Comparison of ENCODE assay signal across 22 mouse cellular contexts in genomic region chr5:147343904-147344303, GRCm38 (mm10). TPM values are rescaled to one million over a fixed set of nuclear protein-coding genes. Genes with fewer than 3 reads are reported as not detected.
"Had no signal": no experiment of that assay in that cellular context is flagged by ENCODE, and none has a peak within 500 bp of the region (broad histone marks: within the 10 kb centered on the region; RNA-seq: fewer than 3 reads in every experiment).

No protein-coding gene starts in this region.

- DNase-seq: gastrocnemius, postnatal 14 days; heart, postnatal 10 days; heart, postnatal 4 days; kidney, adult 18-20 months; kidney, adult 8-10 months; kidney, postnatal 10 days; kidney, postnatal 25 days; kidney, postnatal 4 days; liver; liver, embryonic 13.5 days had no signal

RNA-seq across cellular contexts. Expression of gene Urad, which starts 21.7 kb away (rescaled TPM):
- total RNA-seq: gastrocnemius, adult 18-20 months; gastrocnemius, adult 8-10 months; gastrocnemius, postnatal 14 days; gastrocnemius, postnatal 4 days; granulocyte monocyte progenitor cell, adult 5-6 weeks; heart, adult 8-10 months; heart, postnatal 10 days; heart, postnatal 25 days; heart, postnatal 4 days; layer of hippocampus, adult 2 months; layer of hippocampus, postnatal 10 days; layer of hippocampus, postnatal 25 days; left cerebral cortex, adult 2 months; left cerebral cortex, postnatal 14 days; left cerebral cortex, postnatal 36 days had no signal

RNA-seq across cellular contexts. Expression of gene Cdx2, which starts 36.8 kb away (rescaled TPM):
- total RNA-seq: gastrocnemius, adult 18-20 months; gastrocnemius, adult 8-10 months; gastrocnemius, postnatal 14 days; gastrocnemius, postnatal 4 days; granulocyte monocyte progenitor cell, adult 5-6 weeks; heart, adult 8-10 months; heart, postnatal 10 days; heart, postnatal 25 days; heart, postnatal 4 days; layer of hippocampus, adult 2 months; layer of hippocampus, postnatal 10 days; layer of hippocampus, postnatal 25 days; left cerebral cortex, adult 2 months; left cerebral cortex, postnatal 14 days; left cerebral cortex, postnatal 36 days had no signal

RNA-seq across cellular contexts. Expression of gene Flt3, which starts 56.4 kb away (rescaled TPM):
- total RNA-seq: gastrocnemius, adult 8-10 months; gastrocnemius, postnatal 14 days; gastrocnemius, postnatal 4 days; heart, postnatal 4 days had no signal
